Mouse (Mus musculus) liver, embryonic 11.5 days (tissue): ENCODE results near the gene Pla2g12b. TPM values are rescaled to one million over a fixed set of nuclear protein-coding genes. Genes with fewer than 3 reads are reported as not detected.
A peak's percentile ranks its signal among the peaks of the same experiment; 100 is the strongest.
"Not testable (repeated sequence)": the region's sequence is repeated elsewhere in the genome, so short reads cannot be mapped to it uniquely, and the experiment has no call there.

ENCODE experiments used
- ATAC-seq: fragments of 200-750 bp; cut with Nextera tagmentation; replicated peaks from 2 replicates; pipeline ENCODE4 v1.8.0; 2017; ENCODE audit warnings: moderate number of reproducible peaks, mild to moderate bottlenecking, moderate TSS enrichment, moderate library complexity; ENCODE audit not compliant: low FRiP score
- DNase-seq: peaks from one replicate; pipeline ENCODE4 v3.0.0-alpha.2; 2017; ENCODE audit warnings: low spot score
- H3K27ac ChIP-seq: fragments of 300-500 bp; sonication (generic); 2 replicates; pipeline ENCODE4 v1.5.1; 2014; ENCODE audit warnings: mild to moderate bottlenecking, low read depth, low read length, control low read depth
- H3K27me3 ChIP-seq: fragments of 300-500 bp; sonication (generic); replicated peaks from 2 replicates; pipeline ENCODE4 v1.6.1; 2014; ENCODE audit warnings: low read length, mixed read lengths; ENCODE audit not compliant: control insufficient read depth, insufficient read depth
- H3K36me3 ChIP-seq: fragments of 300-500 bp; sonication (generic); 2 replicates; pipeline ENCODE4 v1.6.1; 2014; ENCODE audit warnings: mild to moderate bottlenecking, low read length, moderate library complexity, mixed read lengths; ENCODE audit not compliant: control insufficient read depth, insufficient read depth
- H3K4me1 ChIP-seq: fragments of 300-500 bp; sonication (generic); replicated peaks from 2 replicates; pipeline ENCODE4 v1.6.1; 2014; ENCODE audit warnings: low read length, mixed read lengths; ENCODE audit not compliant: control insufficient read depth, insufficient read depth
- H3K4me2 ChIP-seq: fragments of 300-500 bp; sonication (generic); 2 replicates; pipeline ENCODE4 v1.6.1; 2014; ENCODE audit warnings: mild to moderate bottlenecking, control low read depth, moderate library complexity
- H3K4me3 ChIP-seq: fragments of 300-500 bp; sonication (generic); 2 replicates; pipeline ENCODE4 v1.5.1; 2014; ENCODE audit warnings: low read depth, low read length, control low read depth
- H3K9ac ChIP-seq: fragments of 300-500 bp; sonication (generic); 2 replicates; pipeline ENCODE4 v1.6.1; 2014; ENCODE audit warnings: low read depth, low read length, control low read depth
- H3K9me3 ChIP-seq: fragments of 300-500 bp; sonication (generic); 2 replicates; pipeline ENCODE4 v1.6.1; 2016; ENCODE audit warnings: low read length, inconsistent platforms, mixed read lengths; ENCODE audit not compliant: control insufficient read depth
- WGBS: fragments of 180-500 bp; shearing (Covaris S2); extraction: QIAGEN DNeasy Blood & Tissue Kit; methylation state at CpG from one replicate; pipeline ENCODE4 v1.1.7; 2014; 5-methylcytosine and 5-hydroxymethylcytosine counted together
- polyA plus RNA-seq: library from polyadenylated mRNA; unstranded; fragments of >200 nt; fragmentation: Nextera tagmentation; extraction: Ambion mirVana; gene quantifications from 2 replicates; pipeline ENCODE4 v1.2.1, GENCODE M21; 2014

Gene Pla2g12b
- polyA plus RNA-seq, 1 experiment from 2014 or later: 46.7 TPM

DNA sequence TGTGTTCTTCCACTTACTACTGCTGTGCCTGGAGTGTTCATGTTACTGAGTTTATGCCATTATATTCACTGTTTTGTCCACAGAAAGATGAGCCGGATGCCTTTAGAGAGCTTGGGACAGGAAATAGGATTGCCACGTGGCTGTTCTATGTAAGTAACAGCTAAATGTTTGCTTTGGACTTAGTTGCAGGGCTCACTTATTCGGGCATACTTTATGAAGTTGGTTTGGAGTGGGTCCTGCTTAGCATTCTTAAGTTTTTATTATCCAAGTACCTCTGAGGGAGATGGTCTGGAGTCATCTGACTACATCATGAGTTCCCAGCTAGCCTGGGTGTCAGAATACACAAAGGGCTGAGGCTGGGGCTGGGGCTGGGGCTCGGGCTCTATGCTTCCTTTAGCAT, 36.3 kb upstream of the Pla2g12b start:
- 88% methylated on average over 4 of the region's 4 CpGs for WGBS
- H3K36me3 ChIP-seq: peaks cover 58% of the 10 kb centered on the region

DNA sequence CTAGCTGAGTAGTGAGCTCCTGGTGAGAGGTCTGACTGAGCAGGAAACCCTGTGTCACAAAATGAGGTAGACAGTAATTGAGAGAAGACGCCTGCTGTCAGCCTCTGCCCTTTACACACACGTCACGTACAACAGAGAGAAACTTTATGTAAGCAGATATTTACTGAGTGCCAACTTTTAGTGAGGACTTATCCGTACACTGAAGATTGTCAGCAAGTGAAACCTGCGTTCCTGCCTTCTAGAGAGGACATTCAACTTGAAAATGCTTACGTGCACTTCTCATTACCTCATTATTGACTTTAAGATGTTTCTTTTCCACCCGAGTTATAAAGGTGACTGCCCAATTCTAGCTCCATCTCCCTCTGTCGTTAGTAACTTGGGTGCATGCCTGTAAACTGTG, 34.7 kb upstream of the Pla2g12b start:
- H3K4me1 ChIP-seq: no peaks in the 10 kb centered on the region
- no peak overlapping the region for H3K27ac ChIP-seq
- H3K36me3 ChIP-seq: peaks cover 52% of the 10 kb centered on the region
- 93% methylated on average over 8 of the region's 8 CpGs for WGBS
- no peak overlapping the region for H3K9ac ChIP-seq
- ATAC-seq (no peak), DNase-seq (no peak)
- no peak overlapping the region for H3K4me3 ChIP-seq
- no peak overlapping the region for H3K4me2 ChIP-seq
- H3K9me3 ChIP-seq: no peaks in the 10 kb centered on the region
- H3K27me3 ChIP-seq: no peaks in the 10 kb centered on the region

More for the DNA sequence above, 36.3 kb upstream of the Pla2g12b start:
- Histone ChIP-seq H3K9ac (no peak overlapping the region), H3K27me3 (no peaks in the 10 kb centered on the region), H3K4me1 (no peaks in the 10 kb centered on the region; the same call in 1 of the 2 replicates), H3K4me3 (no peak overlapping the region), H3K27ac (no peak overlapping the region), H3K9me3 (no peaks in the 10 kb centered on the region), H3K4me2 (no peak overlapping the region)
- no peak for ATAC-seq
- DNase-seq: no peak

- no peak for DNase-seq
- no peak for ATAC-seq
- Histone ChIP-seq H3K4me1 (no peaks in the 10 kb centered on the region), H3K4me2 (no peak overlapping the region), H3K27ac (no peak overlapping the region), H3K9ac (no peak overlapping the region), H3K36me3 (peaks cover 47% of the 10 kb centered on the region), H3K9me3 (no peaks in the 10 kb centered on the region), H3K4me3 (no peak overlapping the region), H3K27me3 (no peaks in the 10 kb centered on the region)
- WGBS: 85% methylated on average over 9 of the region's 9 CpGs
Observed at GRCm38 (mm10) chr10:59369426-59369825, 34.0 kb upstream of the Pla2g12b start.

- H3K9ac ChIP-seq: no peak overlapping the region
- H3K4me1 ChIP-seq: peaks cover 10% of the 10 kb centered on the region; the same call in 1 of the 2 replicates
- no peak overlapping the region for H3K4me3 ChIP-seq
- 0 out of 2 replicates have a peak, but pooled peaks cover 2% of the 10 kb centered on the region for H3K36me3 ChIP-seq
- no peak for DNase-seq
- ATAC-seq: no peak
- 84% methylated on average over 10 of the region's 10 CpGs for WGBS
- no peaks in the 10 kb centered on the region for H3K27me3 ChIP-seq
- no peaks in the 10 kb centered on the region for H3K9me3 ChIP-seq
- no peak overlapping the region for H3K4me2 ChIP-seq
- H3K27ac ChIP-seq: no peak overlapping the region
Observed at GRCm38 (mm10) chr10:59377906-59378305, 25.6 kb upstream of the Pla2g12b start.

DNA sequence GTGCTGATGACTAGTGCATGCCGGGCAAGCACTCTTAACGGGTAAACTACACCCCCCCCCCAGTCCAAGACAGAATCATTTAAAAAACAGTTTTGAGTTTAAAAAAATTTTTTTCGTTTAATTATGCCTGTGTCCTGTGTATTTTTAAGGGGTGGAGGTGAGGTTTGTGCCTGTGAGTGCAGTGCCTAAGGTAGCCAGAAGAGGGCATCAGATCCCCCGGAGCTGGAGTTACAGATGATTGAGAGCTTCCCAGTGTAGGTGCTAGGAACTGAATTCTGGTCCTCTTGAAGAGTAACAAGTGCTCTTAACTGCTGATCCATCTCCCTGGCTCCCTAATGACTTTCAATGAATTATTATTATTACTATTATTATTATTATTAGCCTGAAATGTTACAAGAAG, 24.7 kb upstream of the Pla2g12b start:
- H3K9me3 ChIP-seq: no peaks in the 10 kb centered on the region
- no peaks in the 10 kb centered on the region for H3K36me3 ChIP-seq
- DNase-seq (no peak), ATAC-seq (no peak)
- peaks cover 10% of the 10 kb centered on the region; the same call in 1 of the 2 replicates for H3K4me1 ChIP-seq
- WGBS: 87% methylated on average over 4 of the region's 4 CpGs
- H3K4me3 ChIP-seq: no peak overlapping the region
- no peaks in the 10 kb centered on the region for H3K27me3 ChIP-seq
- no peak overlapping the region for H3K27ac ChIP-seq
- no peak overlapping the region for H3K9ac ChIP-seq
- H3K4me2 ChIP-seq: no peak overlapping the region

GRCm38 (mm10) chr10:59379927-59380326, 23.5 kb upstream of the Pla2g12b start:
- Histone ChIP-seq H3K4me1 (peaks cover 10% of the 10 kb centered on the region; the same call in 1 of the 2 replicates), H3K27ac (peak overlapping the region; percentile 39), H3K36me3 (no peaks in the 10 kb centered on the region), H3K4me3 (no peak overlapping the region), H3K27me3 (no peaks in the 10 kb centered on the region), H3K4me2 (peak overlapping the region; percentile 8; the same call in 1 of the 2 replicates), H3K9ac (peak overlapping the region; percentile 35; the same call in 1 of the 2 replicates), H3K9me3 (no peaks in the 10 kb centered on the region)
- no peak for DNase-seq
- ATAC-seq: peak; percentile 51; the same call in 1 of the 2 replicates
- 24% methylated on average over 3 of the region's 3 CpGs for WGBS

DNA sequence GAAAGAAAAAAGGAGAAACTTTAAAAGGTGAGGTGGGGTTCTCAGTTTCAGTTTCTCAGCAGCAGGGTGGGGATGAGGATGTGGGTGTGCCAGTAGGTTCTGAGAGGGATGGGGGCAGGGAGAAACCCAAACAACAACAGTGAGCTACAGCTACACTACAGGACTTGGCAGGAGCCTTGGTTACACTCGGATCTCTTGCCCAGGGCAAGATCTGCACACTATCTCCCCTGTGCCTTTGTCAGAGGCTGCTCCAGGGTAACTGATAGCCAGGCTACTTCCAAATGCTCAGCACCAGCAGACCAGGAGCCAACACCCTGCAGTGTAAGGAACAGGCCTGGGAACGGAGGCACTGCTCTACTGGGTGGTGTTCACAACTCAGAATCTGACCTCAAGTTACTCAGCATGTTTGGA, 23.0 kb upstream of the Pla2g12b start:
- DNase-seq (no peak), ATAC-seq (peak; percentile 68)
- Histone ChIP-seq H3K27me3 (no peaks in the 10 kb centered on the region), H3K4me1 (peaks cover 10% of the 10 kb centered on the region; the same call in 1 of the 2 replicates), H3K9ac (no peak overlapping the region; the same call in 1 of the 2 replicates), H3K27ac (no peak overlapping the region; the same call in 1 of the 2 replicates), H3K9me3 (no peaks in the 10 kb centered on the region), H3K4me3 (no peak overlapping the region), H3K4me2 (peak overlapping the region; percentile 8; the same call in 1 of the 2 replicates), H3K36me3 (no peaks in the 10 kb centered on the region)
- WGBS: 49% methylated on average over 2 of the region's 2 CpGs

DNA sequence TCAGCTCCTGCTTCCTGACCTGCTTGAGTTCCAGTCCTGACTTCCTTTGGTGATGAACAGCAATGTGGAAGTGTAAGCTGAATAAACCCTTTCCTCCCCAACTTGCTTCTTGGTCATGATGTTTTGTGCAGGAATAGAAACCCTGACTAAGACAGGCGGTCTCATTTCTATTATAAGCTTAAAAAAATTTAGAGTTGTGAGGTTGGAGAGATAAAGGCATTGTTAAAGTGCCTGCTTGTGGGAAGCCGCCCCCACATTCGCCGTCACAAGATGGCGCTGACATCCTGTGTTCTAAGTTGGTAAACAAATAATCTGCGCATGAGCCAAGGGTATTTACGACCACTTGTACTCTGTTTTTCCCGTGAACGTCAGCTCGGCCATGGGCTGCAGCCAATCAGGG, 21.9 kb upstream of the Pla2g12b start:
- 85% methylated on average over 5 of the region's 10 CpGs for WGBS
- H3K4me3 ChIP-seq, H3K4me2 ChIP-seq, H3K27me3 ChIP-seq, ATAC-seq, H3K9ac ChIP-seq, H3K36me3 ChIP-seq, DNase-seq, H3K27ac ChIP-seq, H3K9me3 ChIP-seq: not testable (repeated sequence)
- H3K4me1 ChIP-seq: peaks cover 10% of the 10 kb centered on the region; the same call in 1 of the 2 replicates

DNA sequence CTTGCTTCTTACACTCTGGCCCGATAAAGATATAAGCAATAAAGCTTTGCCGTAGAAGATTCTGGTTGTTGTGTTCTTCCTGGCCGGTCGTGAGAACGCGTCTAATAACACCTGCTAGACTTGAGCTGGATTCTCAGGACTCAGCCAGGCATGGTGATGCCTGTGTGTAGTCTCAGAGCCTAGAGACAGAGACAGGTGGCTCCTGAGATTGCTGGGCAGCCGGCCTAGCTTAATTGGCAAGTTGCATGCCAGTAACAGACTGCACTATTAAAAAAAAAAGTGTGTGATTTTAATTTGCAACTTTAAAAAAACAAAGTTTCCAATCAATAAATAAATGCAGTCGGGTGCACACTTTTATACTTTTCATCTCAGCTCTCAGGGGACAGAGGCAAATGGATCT, 16.5 kb upstream of the Pla2g12b start:
- Histone ChIP-seq H3K27me3 (no peaks in the 10 kb centered on the region), H3K36me3 (no peaks in the 10 kb centered on the region), H3K9me3 (no peaks in the 10 kb centered on the region), H3K4me1 (no peaks in the 10 kb centered on the region), H3K27ac (no peak overlapping the region), H3K9ac (no peak overlapping the region), H3K4me2 (no peak overlapping the region), H3K4me3 (no peak overlapping the region)
- DNase-seq: no peak
- WGBS: 84% methylated on average over 7 of the region's 8 CpGs
- ATAC-seq: no peak
